Mouse (Mus musculus) colon, adult 2 months (tissue): ENCODE data around the gene Flot2. TPM values are rescaled to one million over a fixed set of nuclear protein-coding genes. Genes with fewer than 3 reads are reported as not detected.

Source experiments
- polyA plus RNA-seq: library from polyadenylated mRNA; depleted of rRNA; stranded (reverse); fragments of >200 nt; gene quantifications from 2 replicates; pipeline ENCODE4 v1.2.3, GENCODE M21; 2012; rRNA removed

Flot2 gene
- polyA plus RNA-seq, result 48.6 and 62.6 TPM in 2 replicates

DNA sequence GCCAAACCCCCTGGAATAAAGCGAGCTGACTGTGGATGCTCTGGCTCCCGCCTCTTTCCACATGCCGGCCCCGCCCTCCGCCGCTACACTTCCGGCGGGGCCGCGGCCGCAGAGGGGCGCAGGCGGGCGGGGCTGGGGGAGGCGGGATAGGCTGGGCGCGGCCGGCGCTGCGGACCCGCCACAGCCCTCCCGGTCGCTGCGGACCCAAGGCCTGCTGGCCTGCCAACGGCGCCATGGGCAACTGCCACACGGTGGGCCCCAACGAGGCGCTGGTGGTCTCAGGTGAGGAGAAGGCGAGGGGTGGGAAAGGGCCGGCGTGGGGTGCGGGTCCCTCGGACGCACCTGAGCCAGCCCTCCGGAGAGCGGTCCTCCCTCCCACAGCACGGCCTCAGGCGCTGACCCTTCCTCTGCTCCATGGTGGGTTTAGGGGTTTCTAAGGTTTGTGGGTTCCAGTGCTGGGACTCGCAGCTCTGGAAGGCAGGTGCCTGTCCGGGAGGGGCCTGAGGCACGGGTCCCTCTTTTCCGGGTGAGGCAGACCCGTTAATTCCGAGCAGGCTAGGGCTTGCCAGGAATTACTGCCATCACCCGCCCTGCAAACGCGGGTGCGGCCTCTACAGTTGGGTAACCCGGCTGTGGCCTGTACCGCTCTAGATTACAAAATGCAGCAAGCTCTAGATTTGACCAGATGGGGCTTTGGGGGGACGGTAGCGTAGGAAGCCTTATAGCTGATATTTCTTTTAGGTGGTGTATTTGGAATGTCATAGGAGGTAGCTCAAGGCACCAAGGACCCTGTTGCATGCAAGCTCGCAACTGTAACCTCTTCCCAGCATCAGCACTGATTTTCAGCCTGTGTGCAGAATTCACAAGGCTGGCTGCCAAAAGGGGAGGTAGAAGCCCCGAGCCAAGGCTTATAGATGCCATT is at the start of gene Flot2:
TSS of gene Flot2 (plus strand) at position 101 of the 922 bp plus-strand sequence.

GRCm38 (mm10) chr11:78031947-78032808 is 5.6 kb upstream of the Flot2 start, which contains the start of gene Dhrs13:
Dhrs13 (plus strand) TSS chr11:78032280.

GRCm38 (mm10) chr11:78079961-78080921 is 42.5 kb downstream of the Flot2 start, which contains the start of gene Eral1:
Eral1 (minus strand) TSS chr11:78080383.

DNA sequence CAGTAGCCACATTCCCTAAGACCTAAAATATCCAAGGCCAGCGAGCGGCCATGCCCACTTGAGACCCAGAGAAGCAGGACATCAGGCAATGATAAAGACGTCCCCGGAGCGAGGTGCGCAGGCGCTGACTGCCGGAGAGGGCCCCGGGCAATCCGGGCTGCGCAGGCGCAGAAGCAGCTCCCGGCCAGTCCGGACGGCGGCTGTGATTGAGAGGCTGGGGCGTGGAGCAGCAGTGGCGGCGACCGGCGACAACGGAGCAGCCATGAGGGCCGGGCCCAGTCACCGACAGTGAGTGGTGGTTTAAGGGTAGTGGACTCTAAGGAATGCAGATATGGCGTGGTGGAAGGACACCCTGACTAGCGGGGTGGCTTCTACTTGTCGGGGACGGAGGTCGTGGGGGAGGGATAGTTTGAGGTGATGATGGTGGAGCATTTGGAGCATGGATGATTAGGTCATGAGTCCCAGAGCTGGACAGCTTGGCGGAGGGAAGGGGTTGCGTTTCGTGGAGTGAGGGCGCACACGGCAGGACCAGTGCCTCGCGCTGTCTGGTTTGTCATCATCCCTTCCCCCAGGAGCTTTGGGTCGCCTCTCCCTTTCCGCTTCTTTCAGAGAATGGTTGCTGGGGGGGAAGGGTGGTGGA is 56.9 kb downstream of the Flot2 start, which contains the start of gene Fam222b:
TSS of gene Fam222b (plus strand) at position 157 of the 640 bp plus-strand sequence.

Other genes with a start within 250 kb of the Flot2 start
- gene Pipox, start 143.8 kb upstream of the Flot2 start, polyA plus RNA-seq, result 0.64 and 0.74 TPM in 2 replicates
- gene Sez6, start 107.1 kb upstream of the Flot2 start, polyA plus RNA-seq, result 1.0 and 1.2 TPM in 2 replicates
- 50.8 and 51.8 TPM in 2 replicates for gene Phf12, start 55.2 kb upstream of the Flot2 start, polyA plus RNA-seq
- gene Dhrs13, start 5.7 kb upstream of the Flot2 start, polyA plus RNA-seq, result 10.2 and 13.2 TPM in 2 replicates
- 25.8 and 27.9 TPM in 2 replicates for gene Eral1, start 42.5 kb downstream of the Flot2 start, polyA plus RNA-seq
- 14.6 and 14.8 TPM in 2 replicates for gene Fam222b, start 56.7 kb downstream of the Flot2 start, polyA plus RNA-seq
- 141 and 147 TPM in 2 replicates for gene Traf4, start 127.7 kb downstream of the Flot2 start, polyA plus RNA-seq
- 22.3 and 22.8 TPM in 2 replicates for gene Nek8, start 138.7 kb downstream of the Flot2 start, polyA plus RNA-seq
- 42.4 and 46.5 TPM in 2 replicates for gene Tlcd1, start 138.8 kb downstream of the Flot2 start, polyA plus RNA-seq
- 91.3 and 145 TPM in 2 replicates for gene Rpl23a, start 145.7 kb downstream of the Flot2 start, polyA plus RNA-seq
- 29.9 and 32.3 TPM in 2 replicates for gene Rab34, start 150.5 kb downstream of the Flot2 start, polyA plus RNA-seq
- gene Proca1, start 155.5 kb downstream of the Flot2 start, polyA plus RNA-seq, result 0.30 and 0.80 TPM in 2 replicates
- 109 and 111 TPM in 2 replicates for gene Sdf2, start 207.8 kb downstream of the Flot2 start, polyA plus RNA-seq
- gene Supt6, start 208.1 kb downstream of the Flot2 start, polyA plus RNA-seq, result 17.3 and 23.4 TPM in 2 replicates
- gene 2610507B11Rik, start 223.8 kb downstream of the Flot2 start, polyA plus RNA-seq, result 65.5 and 85.1 TPM in 2 replicates